Mouse (Mus musculus) MEL (cell line): ENCODE results near the gene Gpr85. TPM values are rescaled to one million over a fixed set of nuclear protein-coding genes. Genes with fewer than 3 reads are reported as not detected.

Experiments
- DNase-seq: peaks from one replicate; pipeline ENCODE4 v3.0.0; 2011; ENCODE audit warnings: low read depth, low spot score
- H3K27ac ChIP-seq: 2 replicates; pipeline ENCODE4 v1.5.1; 2012; ENCODE audit warnings: low read depth, mild to moderate bottlenecking, control low read depth, low read length, moderate library complexity; ENCODE audit not compliant: control insufficient read depth
- H3K27me3 ChIP-seq, 2 experiments: fragments of 150-350 bp in 1 of 2; sonication (generic) in 1 of 2; 2 replicates each; pipeline ENCODE4 v1.6.1; 2012; ENCODE audit warnings: low read length in 2 of 2, mild to moderate bottlenecking in 2 of 2, improper control_type of control experiment in 1 of 2, moderate library complexity in 1 of 2; ENCODE audit not compliant: insufficient read depth in 2 of 2, control insufficient read depth in 1 of 2
- H3K36me3 ChIP-seq, 2 experiments: 2 replicates each; pipeline ENCODE4 v1.6.1; 2012 to 2014; ENCODE audit warnings: low read length in 2 of 2, improper control_type of control experiment in 1 of 2, inconsistent platforms in 1 of 2, mild to moderate bottlenecking in 1 of 2; ENCODE audit not compliant: insufficient read depth in 2 of 2, control insufficient read depth in 1 of 2
- H3K4me1 ChIP-seq, 2 experiments: fragments of 150-350 bp in 1 of 2; sonication (generic) in 1 of 2; 2 replicates each; pipeline ENCODE4 v1.6.1; 2012; ENCODE audit warnings: low read length in 2 of 2, improper control_type of control experiment in 1 of 2, mild to moderate bottlenecking in 1 of 2; ENCODE audit not compliant: insufficient read depth in 2 of 2, control insufficient read depth in 1 of 2
- H3K4me3 ChIP-seq, 2 experiments: fragments of 150-350 bp in 1 of 2; sonication (generic) in 1 of 2; 2 replicates each; pipeline ENCODE4 v1.5.1; 2012; ENCODE audit warnings: low read depth in 2 of 2, low read length in 2 of 2, mild to moderate bottlenecking in 2 of 2, moderate library complexity in 2 of 2, control low read depth in 1 of 2, improper control_type of control experiment in 1 of 2; ENCODE audit not compliant: control insufficient read depth in 1 of 2, insufficient read depth in 1 of 2
- H3K79me2 ChIP-seq: 2 replicates; pipeline ENCODE4 v1.6.1; 2012; ENCODE audit warnings: mild to moderate bottlenecking, low read length, moderate library complexity; ENCODE audit not compliant: control insufficient read depth, poor library complexity, insufficient read depth
- H3K9ac ChIP-seq: 2 replicates; pipeline ENCODE4 v1.6.1; 2012; ENCODE audit warnings: low read depth, mild to moderate bottlenecking, control low read depth, low read length, moderate library complexity; ENCODE audit not compliant: control insufficient read depth, poor library complexity, severe bottlenecking
- H3K9me3 ChIP-seq: fragments of 150-350 bp; sonication (generic); replicated peaks from 2 replicates; pipeline ENCODE4 v1.6.1; 2012; ENCODE audit warnings: mild to moderate bottlenecking, low read length, improper control_type of control experiment, moderate library complexity; ENCODE audit not compliant: insufficient read depth
- CHD1 ChIP-seq: IDR thresholded peaks from 2 replicates; pipeline ENCODE4 v1.6.1; 2012; ENCODE audit warnings: low read depth, mild to moderate bottlenecking, inconsistent platforms, low read length, improper control_type of control experiment
- CHD2 ChIP-seq: IDR thresholded peaks from 2 replicates; pipeline ENCODE4 v1.6.1; 2011; ENCODE audit warnings: low read length, improper control_type of control experiment
- EP300 ChIP-seq, 2 experiments: IDR thresholded peaks; 2 replicates each; pipeline ENCODE4 v1.6.1; 2011; ENCODE audit warnings: improper control_type of control experiment in 2 of 2, low read length in 2 of 2, low read depth in 1 of 2, mild to moderate bottlenecking in 1 of 2
- GABPA ChIP-seq: IDR thresholded peaks from 2 replicates; pipeline ENCODE4 v1.6.1; 2012; ENCODE audit warnings: low read depth, mild to moderate bottlenecking, inconsistent platforms, low read length, improper control_type of control experiment, moderate library complexity
- HCFC1 ChIP-seq: IDR thresholded peaks from 2 replicates; pipeline ENCODE4 v1.6.1; 2012; ENCODE audit warnings: low read depth, mild to moderate bottlenecking, inconsistent platforms, low read length, improper control_type of control experiment, moderate library complexity
- JUND ChIP-seq: IDR thresholded peaks from 2 replicates; pipeline ENCODE4 v1.6.1; 2011; ENCODE audit warnings: low read depth, mild to moderate bottlenecking, improper control_type of control experiment, low read length
- MAFK ChIP-seq: IDR thresholded peaks from 2 replicates; pipeline ENCODE4 v1.6.1; 2011; ENCODE audit warnings: low read depth, mild to moderate bottlenecking, low read length, improper control_type of control experiment, borderline replicate concordance
- MAX ChIP-seq: IDR thresholded peaks from 2 replicates; pipeline ENCODE4 v1.6.1; 2011; ENCODE audit warnings: low read length, improper control_type of control experiment
- MAZ ChIP-seq: IDR thresholded peaks from 2 replicates; pipeline ENCODE4 v1.6.1; 2012; ENCODE audit warnings: low read depth, mild to moderate bottlenecking, inconsistent platforms, low read length, improper control_type of control experiment
- MEF2A ChIP-seq: IDR thresholded peaks from 2 replicates; pipeline ENCODE4 v1.6.1; 2014; ENCODE audit warnings: low read depth, mild to moderate bottlenecking, inconsistent platforms, low read length, improper control_type of control experiment; ENCODE audit not compliant: poor library complexity, insufficient replicate concordance, severe bottlenecking; ENCODE audit errors: extremely low read depth
- MYB ChIP-seq: IDR thresholded peaks from 2 replicates; pipeline ENCODE4 v1.6.1; 2011; ENCODE audit warnings: mild to moderate bottlenecking, low read depth, low read length, improper control_type of control experiment
- MYC ChIP-seq: IDR thresholded peaks from 2 replicates; pipeline ENCODE4 v1.6.1; 2011; ENCODE audit warnings: low read depth, mild to moderate bottlenecking, low read length, improper control_type of control experiment, moderate library complexity
- NELFE ChIP-seq: IDR thresholded peaks from 2 replicates; pipeline ENCODE4 v1.6.1; 2011; ENCODE audit warnings: low read depth, low read length, improper control_type of control experiment
- POLR2AphosphoS2 ChIP-seq: IDR thresholded peaks from 2 replicates; pipeline ENCODE4 v1.6.1; 2011; ENCODE audit warnings: low read length, improper control_type of control experiment
- TAL1 ChIP-seq: IDR thresholded peaks from 2 replicates; pipeline ENCODE4 v1.6.1; 2012; ENCODE audit warnings: mild to moderate bottlenecking, inconsistent platforms, low read length, moderate library complexity, mixed read lengths
- TBP ChIP-seq: IDR thresholded peaks from 2 replicates; pipeline ENCODE4 v1.8.0; 2011; ENCODE audit warnings: low read depth, low read length, improper control_type of control experiment
- TCF12 ChIP-seq: IDR thresholded peaks from 2 replicates; pipeline ENCODE4 v1.6.1; 2014; ENCODE audit warnings: low read depth, mild to moderate bottlenecking, inconsistent platforms, low read length, improper control_type of control experiment, moderate library complexity
- UBTF ChIP-seq: IDR thresholded peaks from 2 replicates; pipeline ENCODE4 v1.6.1; 2012; ENCODE audit warnings: low read depth, mild to moderate bottlenecking, inconsistent platforms, low read length, improper control_type of control experiment, moderate library complexity, borderline replicate concordance; ENCODE audit not compliant: insufficient read depth
- ZKSCAN1 ChIP-seq: IDR thresholded peaks from 2 replicates; pipeline ENCODE4 v1.6.1; 2012; ENCODE audit warnings: low read depth, mild to moderate bottlenecking, inconsistent platforms, low read length, improper control_type of control experiment, moderate library complexity
- ZMIZ1 ChIP-seq: IDR thresholded peaks from 2 replicates; pipeline ENCODE4 v1.6.1; 2012; ENCODE audit warnings: low read depth, mild to moderate bottlenecking, inconsistent platforms, low read length, improper control_type of control experiment, moderate library complexity
- polyA plus RNA-seq, 2 experiments: library from polyadenylated mRNA; stranded (reverse) in 1 of 2; unstranded in 1 of 2; fragments of >175 nt in 1 of 2; fragments of >200 nt in 1 of 2; gene quantifications; 2 replicates each; pipeline versions ENCODE4 v1.2.1 to v1.2.4; 2012; ENCODE audit warnings: low replicate concordance in 2 of 2, low read depth in 1 of 2; ENCODE audit not compliant: insufficient read length in 2 of 2, insufficient read depth in 1 of 2, missing spikeins in 1 of 2
- total RNA-seq: library from RNA; depleted of rRNA; stranded (reverse); fragments of 300-350 nt; gene quantifications from 2 replicates; pipeline ENCODE4 v1.2.3, GENCODE M21; 2012

The Gpr85 gene
- total and polyA plus RNA-seq, 3 experiments: not detected

GRCm38 (mm10) chr6:13859877-13860585 lies 20.3 kb upstream of the Gpr85 start (continued):
- TF ChIP-seq TAL1 (no peak), TCF12 (no peak), JUND (no peak), ZMIZ1 (no peak)

GRCm38 (mm10) chr6:13854230-13854629 lies 14.5 kb upstream of the Gpr85 start:
- Histone ChIP-seq H3K9me3 (no peaks in the 10 kb centered on the region), H3K27ac (no peak overlapping the region), H3K4me1 (no peaks in the 10 kb centered on the region; a peak in 1 of 4 replicates), H3K79me2 (no peaks in the 10 kb centered on the region), H3K9ac (no peak overlapping the region), H3K4me3 (no peak overlapping the region), H3K27me3 (no peaks in the 10 kb centered on the region), H3K36me3 (no peaks in the 10 kb centered on the region)
- DNase-seq: no peak
- TF ChIP-seq NELFE (no peak), POLR2AphosphoS2 (no peak), MAFK (no peak), MYB (no peak), TBP (no peak), CHD1 (no peak), ZMIZ1 (no peak), MYC (no peak), EP300 (IDR thresholded peaks at IDR 0.05; ENCODE audit: low read depth in 1 of 2, low read length in 2 of 2) (no peak), ZKSCAN1 (no peak), GABPA (no peak), MAZ (no peak), MEF2A (no peak), HCFC1 (no peak), UBTF (no peak), CHD2 (no peak), MAX (no peak)
